Mouse (Mus musculus) thymus, postnatal 0 days (tissue): ENCODE data around the gene Cfap77. TPM values are rescaled to one million over a fixed set of nuclear protein-coding genes. Genes with fewer than 3 reads are reported as not detected.

Experiments used
- DNase-seq: peaks from one replicate; pipeline ENCODE4 v3.0.0-alpha.2; 2015; ENCODE audit warnings: low spot score
- polyA plus RNA-seq: library from polyadenylated mRNA; unstranded; fragments of >200 nt; fragmentation: Nextera tagmentation; extraction: Ambion mirVana; gene quantifications from 2 replicates; pipeline ENCODE4 v1.2.1, GENCODE M21; 2015

Cfap77 gene
- polyA plus RNA-seq, 1 experiment from 2014 or later, result 0.27 TPM

DNA sequence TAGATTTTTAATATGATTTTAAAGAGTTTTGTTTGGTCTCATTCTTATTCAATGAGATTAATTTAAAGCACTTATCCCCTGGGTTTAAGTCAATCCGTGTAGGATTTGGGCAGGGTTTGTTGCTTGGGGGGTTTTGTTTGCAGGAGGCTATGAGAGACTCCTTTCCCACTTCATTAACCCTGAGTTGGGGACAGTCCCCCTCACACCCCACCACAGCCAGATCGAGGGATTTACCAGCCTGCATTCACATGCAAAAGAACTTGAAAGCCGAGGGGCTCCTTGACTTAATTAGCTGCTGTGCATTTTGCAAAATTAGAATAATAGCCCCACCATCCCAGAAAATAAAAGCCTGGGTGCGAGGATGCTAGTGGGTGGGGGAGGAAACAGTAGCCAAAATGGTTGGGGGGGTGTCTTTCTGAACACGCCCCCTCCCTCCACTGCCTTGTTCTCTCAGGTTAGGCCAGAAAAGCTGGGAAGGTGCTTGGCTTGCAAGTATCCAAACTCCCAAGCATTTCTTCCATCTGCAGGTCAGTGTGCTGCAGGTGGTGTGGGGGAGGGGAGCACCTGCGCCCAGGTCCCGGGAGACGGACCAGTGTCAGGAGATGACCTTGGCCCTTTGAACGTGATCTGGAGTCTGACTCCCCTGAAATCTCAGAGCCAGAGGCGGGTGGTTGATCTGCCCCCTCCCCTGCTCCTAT lies 147.0 kb downstream of the Cfap77 start:
- DNase-seq, result no peak

DNA sequence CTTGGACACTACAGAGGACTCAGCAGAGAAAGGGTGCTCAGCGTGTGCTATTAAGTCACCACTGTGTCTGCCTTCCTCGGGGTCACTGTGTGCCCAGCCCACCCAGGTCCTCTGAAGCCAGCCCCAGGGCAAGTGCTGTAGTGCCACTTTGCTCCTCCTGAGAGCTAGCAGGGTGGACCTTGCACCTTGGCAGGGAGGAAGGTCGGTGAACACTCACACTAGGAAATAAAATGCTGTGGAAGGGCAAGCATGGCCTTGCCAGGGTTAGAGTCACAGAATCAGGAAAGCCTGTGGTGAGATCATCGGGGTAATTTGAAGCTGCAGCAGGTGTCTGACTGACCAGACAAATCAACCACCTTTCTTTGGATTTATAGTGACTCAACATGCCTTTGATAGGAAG lies 149.3 kb downstream of the Cfap77 start:
- DNase-seq, result no peak

DNA sequence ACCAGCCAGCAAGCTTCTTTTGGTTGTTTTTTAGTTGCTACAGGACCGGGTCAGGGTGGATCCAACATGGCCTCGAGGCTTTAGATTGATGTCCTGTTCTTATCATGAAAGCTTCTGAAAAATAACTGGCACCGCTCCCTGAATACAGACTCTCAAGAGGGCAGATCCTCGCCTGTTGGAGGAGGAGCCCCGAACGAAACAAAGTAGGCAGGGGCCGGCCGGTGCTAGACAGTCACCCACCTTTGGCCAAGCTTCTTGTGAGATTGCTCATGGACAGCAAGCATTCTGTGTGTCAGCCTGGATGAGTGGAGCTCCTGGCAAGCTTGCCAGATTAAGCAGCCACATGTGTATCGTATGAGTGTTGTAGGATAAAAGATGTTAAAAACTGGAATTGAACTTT lies 150.1 kb downstream of the Cfap77 start:
- no peak for DNase-seq

DNA sequence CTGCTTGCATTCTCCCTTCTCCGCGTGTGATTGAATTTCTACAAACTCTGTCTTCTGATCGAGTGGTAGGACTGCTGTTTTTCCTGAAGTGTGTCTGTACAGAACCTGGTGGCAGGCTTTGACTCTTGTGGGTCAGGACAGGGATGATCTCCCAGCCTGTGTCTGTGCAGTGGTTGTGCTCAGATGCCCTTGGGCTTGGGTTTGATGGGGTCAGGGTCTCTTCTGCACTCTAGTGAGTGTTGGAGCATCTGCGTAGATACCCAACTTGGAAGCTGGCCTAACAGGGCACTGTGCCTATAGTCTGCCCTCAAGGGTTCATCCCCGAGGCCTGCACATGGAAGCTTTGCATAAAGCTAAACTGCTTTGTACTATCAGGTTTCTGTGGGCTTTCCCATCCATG lies 151.0 kb downstream of the Cfap77 start:
- DNase-seq, result no peak

DNA sequence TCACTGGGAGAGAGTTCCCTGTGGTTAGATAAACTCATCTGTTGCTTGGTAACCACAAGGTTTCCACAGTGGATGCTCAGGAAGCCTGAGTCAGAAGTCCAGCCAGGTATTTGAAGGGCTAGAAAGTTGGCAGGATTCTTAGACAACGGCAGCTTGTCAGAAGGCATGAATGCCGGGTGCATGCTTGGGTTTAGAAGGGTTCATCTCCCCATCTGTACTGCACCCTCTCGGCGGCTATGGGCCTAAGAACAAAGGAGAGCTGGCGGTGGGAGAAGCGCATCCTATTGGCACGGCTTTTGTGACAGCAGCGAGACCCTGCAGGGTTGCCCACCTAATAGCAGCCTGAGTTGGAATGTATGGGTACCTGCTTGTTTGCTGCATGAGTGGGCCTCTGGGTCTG lies 152.6 kb downstream of the Cfap77 start:
- DNase-seq, result no peak

DNA sequence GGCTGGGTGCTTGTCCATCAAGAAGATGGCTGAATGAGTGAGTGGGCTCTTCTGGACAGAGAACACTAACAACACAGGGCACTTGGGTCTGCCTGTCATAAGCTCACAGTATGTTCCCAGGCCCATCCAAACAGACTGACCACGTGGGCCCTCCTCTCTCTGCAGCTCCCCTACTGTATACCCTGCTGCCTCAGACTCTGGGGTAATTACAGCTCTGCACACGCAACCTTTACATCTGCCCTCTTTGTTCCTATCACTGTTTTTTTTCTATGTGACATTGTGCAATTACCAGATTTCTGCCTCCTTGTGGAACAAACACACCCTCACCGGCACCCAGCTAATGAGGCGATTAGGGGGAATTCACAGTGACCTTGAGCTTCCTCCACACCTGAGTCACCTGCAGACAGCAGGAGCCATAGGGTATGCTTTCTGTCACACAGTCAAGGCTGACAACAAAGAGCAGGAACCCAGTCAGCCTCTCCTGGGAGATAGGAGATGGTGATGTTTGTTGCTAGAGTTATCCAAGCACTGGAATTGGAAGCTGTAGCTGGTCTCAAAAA lies 157.4 kb downstream of the Cfap77 start:
- DNase-seq, result no peak

DNA sequence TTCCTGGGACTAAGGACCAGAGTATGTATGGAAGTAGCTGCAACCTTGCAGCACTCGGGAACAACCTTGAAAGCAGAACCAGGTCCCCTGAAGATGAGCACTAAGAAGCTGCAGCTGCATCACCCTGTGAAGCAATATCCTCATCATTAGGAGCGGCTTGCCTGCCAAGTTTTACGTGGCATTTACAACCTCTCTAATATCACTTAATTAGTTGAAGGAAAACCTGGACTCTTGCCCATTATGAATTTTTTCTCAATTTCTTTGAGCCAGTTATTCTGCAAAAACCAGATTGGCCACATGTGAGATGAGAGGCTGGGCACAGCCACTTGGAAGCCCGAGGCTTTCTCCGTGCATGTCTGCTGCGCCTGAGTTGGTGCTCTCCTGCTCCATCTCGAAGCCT lies 159.0 kb downstream of the Cfap77 start:
- no peak for DNase-seq

DNA sequence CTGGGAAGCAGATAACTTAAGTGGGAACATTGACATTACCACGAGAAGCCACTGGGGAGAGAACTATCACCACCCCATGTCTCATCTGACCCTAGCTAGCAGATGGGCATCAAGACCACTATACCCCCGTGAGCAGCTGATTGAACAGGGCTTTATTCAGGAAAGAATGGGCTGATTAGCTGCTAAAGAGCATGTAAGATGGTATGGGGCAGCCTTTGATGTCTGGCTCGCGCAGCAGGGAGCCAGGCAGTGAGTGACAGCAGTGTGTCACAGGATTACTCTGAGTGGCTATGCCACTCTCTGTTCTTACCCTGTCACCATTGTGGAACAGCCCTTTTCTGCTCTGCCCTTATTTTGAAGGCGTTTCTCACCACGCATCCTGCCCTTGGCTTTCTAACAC lies 161.3 kb downstream of the Cfap77 start:
- DNase-seq, result no peak

DNA sequence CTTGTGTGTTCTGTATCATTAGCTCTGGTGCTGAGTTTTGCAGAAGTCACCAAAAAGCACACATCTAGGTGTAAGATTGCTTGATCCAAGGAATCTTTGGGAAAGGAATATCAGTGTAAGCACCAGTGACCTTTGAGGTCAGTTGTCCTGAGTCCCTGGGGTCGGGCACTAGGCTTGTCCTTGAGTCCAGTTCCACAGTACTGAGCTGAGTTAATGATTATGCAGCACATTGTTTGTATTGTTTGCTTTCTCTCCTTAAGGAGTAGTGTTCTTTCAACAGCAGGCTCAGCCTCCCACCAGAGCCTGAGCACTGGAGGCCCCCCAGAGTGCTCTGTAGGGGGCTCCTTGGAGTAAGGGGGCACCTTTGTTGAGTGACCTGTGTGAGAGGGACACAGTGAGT lies 162.1 kb downstream of the Cfap77 start:
- DNase-seq, result no peak

DNA sequence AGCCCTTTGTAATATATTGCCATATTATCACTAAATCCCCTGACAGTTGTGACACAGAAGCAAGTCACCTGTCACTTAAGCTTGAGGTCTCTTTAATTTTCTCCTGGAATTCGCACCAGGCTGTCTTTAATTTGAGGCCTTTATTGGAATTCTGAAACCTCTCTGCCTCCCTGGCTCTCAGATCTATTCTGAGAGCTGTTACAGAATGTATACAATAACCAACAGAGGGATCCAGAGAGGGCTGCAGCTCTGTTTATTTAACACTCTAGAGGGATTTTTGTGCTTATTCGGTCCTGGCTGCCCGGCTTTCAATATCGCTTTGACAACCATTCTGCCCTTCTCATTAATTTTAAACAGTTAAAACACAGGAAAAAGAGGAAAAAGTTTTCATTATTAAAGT lies 170.0 kb downstream of the Cfap77 start:
- DNase-seq, result no peak

DNA sequence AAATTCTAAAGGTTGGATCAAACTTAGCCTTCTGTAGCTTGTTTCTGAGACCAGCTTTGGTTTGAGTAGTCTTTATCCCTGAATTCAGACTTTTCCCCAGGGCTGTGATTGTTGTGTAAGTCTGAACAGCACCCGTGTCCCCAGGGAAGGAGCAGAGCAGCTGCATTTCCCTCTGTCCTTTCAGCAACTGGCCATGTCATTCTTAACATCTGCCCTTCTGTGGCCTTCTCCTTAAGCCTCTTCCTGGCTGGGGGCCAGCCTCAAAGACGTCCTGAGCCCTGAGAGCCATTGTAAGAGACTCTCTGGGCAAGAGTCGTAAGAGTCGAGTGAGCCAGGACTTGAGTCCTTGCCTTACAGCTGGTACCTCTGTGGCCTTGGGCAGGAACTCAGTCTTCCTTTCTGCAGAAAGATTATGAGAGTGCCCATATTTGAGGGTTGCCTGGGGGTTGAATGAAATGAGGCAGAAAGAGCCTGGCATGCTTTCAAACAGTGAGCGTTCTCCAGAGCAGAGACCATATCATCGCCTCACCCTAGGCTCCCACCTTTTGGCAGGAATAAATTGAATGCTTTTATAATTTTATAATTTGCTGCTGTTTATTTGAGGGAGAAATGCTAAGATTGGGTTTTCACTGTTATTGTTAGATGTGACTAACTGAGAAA lies 171.9 kb downstream of the Cfap77 start:
- DNase-seq, result no peak

DNA sequence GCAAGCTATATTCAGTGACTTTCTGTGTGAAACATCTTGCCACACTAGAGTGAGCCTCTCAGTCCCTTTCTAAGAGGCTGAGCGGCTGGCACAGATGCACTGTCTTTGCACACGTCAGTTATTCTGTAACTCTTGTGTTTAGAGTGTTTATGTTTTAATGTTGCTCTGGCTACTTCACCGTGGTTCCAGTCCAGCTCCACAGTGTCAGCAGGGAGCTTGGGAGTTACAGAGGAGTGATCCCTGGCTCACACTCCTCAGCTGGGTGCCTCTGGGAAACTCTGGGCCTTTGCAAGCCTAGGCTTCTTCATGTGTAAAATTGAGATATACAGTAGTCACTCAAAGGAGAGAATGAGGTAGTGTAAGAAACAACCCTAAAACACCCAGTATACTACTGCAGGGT lies 172.8 kb downstream of the Cfap77 start:
- no peak for DNase-seq

DNA sequence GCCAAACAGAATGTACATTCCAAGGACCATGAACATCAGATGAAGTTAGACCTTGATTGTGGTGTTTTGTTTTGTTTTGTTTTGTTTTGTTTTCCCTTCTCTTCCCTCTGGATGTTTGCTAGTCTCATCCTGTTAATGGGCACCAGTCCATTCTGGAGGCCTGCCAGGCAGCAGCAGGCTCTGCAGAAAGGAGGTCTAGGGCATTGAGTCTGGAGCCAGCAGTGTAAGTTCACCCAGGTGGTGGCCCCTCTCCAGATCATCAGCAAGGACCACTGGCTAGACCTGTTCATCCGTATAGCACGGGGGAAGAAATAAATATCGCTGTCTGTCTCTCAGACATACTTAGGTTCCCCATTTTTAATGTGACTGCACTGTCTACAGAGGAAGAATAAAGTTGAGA lies 173.6 kb downstream of the Cfap77 start:
- DNase-seq, result no peak

Other genes with a start within 250 kb of the Cfap77 start
- 7.0 and 7.8 TPM in 2 replicates for gene Gtf3c4, start 214.7 kb downstream of the Cfap77 start, polyA plus RNA-seq
- gene Ddx31, start 214.7 kb downstream of the Cfap77 start, polyA plus RNA-seq, result 15.7 and 17.5 TPM in 2 replicates
- not detected in 2 replicates for gene Barhl1, start 138.4 kb downstream of the Cfap77 start, polyA plus RNA-seq
- gene Ttf1, start 5.2 kb upstream of the Cfap77 start, polyA plus RNA-seq, result 10.4 and 11.4 TPM in 2 replicates
- gene Setx, start 69.1 kb upstream of the Cfap77 start, polyA plus RNA-seq, result 13.2 and 14.9 TPM in 2 replicates
- 0.18 and 0.28 TPM in 2 replicates for gene Ntng2, start 197.9 kb upstream of the Cfap77 start, polyA plus RNA-seq